Mouse (Mus musculus) lung, postnatal 0 days (tissue): ENCODE measurements around the gene Ntrk2. TPM values are rescaled to one million over a fixed set of nuclear protein-coding genes. Genes with fewer than 3 reads are reported as not detected.

ENCODE experiments used
- ATAC-seq: fragments of 200-750 bp; cut with Nextera tagmentation; 2 replicates; pipeline ENCODE4 v1.8.0; 2017; ENCODE audit warnings: moderate library complexity
- DNase-seq: peaks from one replicate; pipeline ENCODE4 v3.0.0-alpha.2; 2016; ENCODE audit warnings: low spot score
- H3K27ac ChIP-seq: fragments of 300-500 bp; sonication (generic); 2 replicates; pipeline ENCODE4 v1.5.1; 2014; ENCODE audit warnings: antibody characterized with exemption, mild to moderate bottlenecking, low read length, mixed read lengths
- H3K27me3 ChIP-seq: fragments of 300-500 bp; sonication (generic); replicated peaks from 2 replicates; pipeline ENCODE4 v1.6.1; 2014; ENCODE audit warnings: low read length, mixed read lengths; ENCODE audit not compliant: insufficient read depth
- H3K36me3 ChIP-seq: fragments of 300-500 bp; sonication (generic); 2 replicates; pipeline ENCODE4 v1.6.1; 2014; ENCODE audit warnings: low read length, mixed read lengths; ENCODE audit not compliant: insufficient read depth
- H3K4me1 ChIP-seq: fragments of 300-500 bp; sonication (generic); 2 replicates; pipeline ENCODE4 v1.6.1; 2014; ENCODE audit warnings: antibody characterized with exemption, low read depth, low read length, mixed read lengths; ENCODE audit not compliant: insufficient read depth
- H3K4me2 ChIP-seq: fragments of 300-500 bp; sonication (generic); replicated peaks from 2 replicates; pipeline ENCODE4 v1.6.1; 2014; ENCODE audit warnings: low read depth, mild to moderate bottlenecking, low read length, moderate library complexity, mixed read lengths
- H3K4me3 ChIP-seq: fragments of 300-500 bp; sonication (generic); 2 replicates; pipeline ENCODE4 v1.5.1; 2014; ENCODE audit warnings: low read depth, low read length
- H3K9ac ChIP-seq: fragments of 300-500 bp; sonication (generic); replicated peaks from 2 replicates; pipeline ENCODE4 v1.6.1; 2014; ENCODE audit warnings: low read depth, mild to moderate bottlenecking
- H3K9me3 ChIP-seq: fragments of 300-500 bp; sonication (generic); 2 replicates; pipeline ENCODE4 v1.6.1; 2016; ENCODE audit warnings: low read length, mixed read lengths
- CTCF ChIP-seq: IDR thresholded peaks from 2 replicates; pipeline ENCODE4 v1.5.1; 2016; ENCODE audit warnings: antibody characterized with exemption, mild to moderate bottlenecking
- EP300 ChIP-seq: IDR thresholded peaks from 2 replicates; pipeline ENCODE4 v1.6.1; 2016; ENCODE audit warnings: antibody characterized with exemption, mild to moderate bottlenecking, control low read depth
- WGBS: fragments of 180-500 bp; shearing (Covaris S2); extraction: QIAGEN DNeasy Blood & Tissue Kit; methylation state at CpG from one replicate; pipeline ENCODE4 v1.1.7; 2014; 5-methylcytosine and 5-hydroxymethylcytosine counted together
- polyA plus RNA-seq: library from polyadenylated mRNA; unstranded; fragments of >200 nt; fragmentation: Nextera tagmentation; extraction: Ambion mirVana; gene quantifications from 2 replicates; pipeline ENCODE4 v1.2.1, GENCODE M21; 2015

The Ntrk2 gene
- polyA plus RNA-seq, 1 experiment from 2014 or later, result 2.9 TPM

DNA sequence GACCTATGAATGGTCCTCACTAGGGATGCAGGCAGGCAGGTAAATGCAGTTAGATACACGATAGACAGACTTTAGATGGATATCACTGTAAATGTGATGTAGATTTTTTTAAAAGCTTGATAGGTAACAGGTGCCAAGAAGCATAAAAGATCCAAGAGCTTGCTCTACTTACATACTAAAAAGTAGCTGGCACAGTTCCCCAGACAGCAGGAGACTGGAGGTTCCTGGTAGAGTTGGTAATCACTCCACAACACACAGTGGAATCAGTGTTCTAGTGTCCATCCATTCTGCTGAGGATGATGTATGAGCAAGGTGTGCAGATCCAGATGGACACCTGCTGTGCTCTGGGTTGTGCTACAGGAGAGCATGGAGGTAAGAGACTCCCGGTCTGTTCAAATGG is 93.0 kb downstream of the Ntrk2 start:
- no peak overlapping the region for H3K4me2 ChIP-seq
- H3K27me3 ChIP-seq, result no peaks in the 10 kb centered on the region
- H3K9me3 ChIP-seq, result no peaks in the 10 kb centered on the region
- no peak for ATAC-seq
- no peak for TF ChIP-seq EP300
- TF ChIP-seq CTCF, result no peak
- no peak overlapping the region for H3K9ac ChIP-seq
- no peak for DNase-seq
- no peaks in the 10 kb centered on the region for H3K36me3 ChIP-seq
- H3K27ac ChIP-seq, result no peak overlapping the region
- 69% methylated on average over 2 of the region's 2 CpGs for WGBS
- no peaks in the 10 kb centered on the region for H3K4me1 ChIP-seq
- H3K4me3 ChIP-seq, result no peak overlapping the region

DNA sequence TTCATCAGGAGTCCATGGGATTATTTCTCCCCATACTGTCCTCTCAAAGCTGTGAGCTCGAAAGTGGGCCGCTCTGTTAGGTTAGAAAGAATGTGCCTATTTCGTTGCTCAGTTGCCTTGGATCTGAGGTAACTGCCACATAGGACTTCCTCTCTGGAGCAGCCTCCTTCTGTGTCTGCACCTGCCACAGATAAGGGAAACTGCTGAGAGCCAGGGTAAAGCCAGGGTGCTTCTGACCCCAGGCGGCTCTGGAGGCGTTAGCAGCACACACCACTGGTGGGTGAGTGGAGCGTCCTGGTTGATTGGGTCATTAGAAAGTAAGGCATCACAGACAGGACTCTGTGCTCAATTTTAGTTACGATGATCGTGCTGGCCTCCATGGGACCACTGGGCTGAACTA is 95.9 kb downstream of the Ntrk2 start:
- H3K27me3 ChIP-seq, result no peaks in the 10 kb centered on the region
- no peaks in the 10 kb centered on the region for H3K4me1 ChIP-seq
- H3K9me3 ChIP-seq, result no peaks in the 10 kb centered on the region
- H3K27ac ChIP-seq, result no peak overlapping the region
- H3K36me3 ChIP-seq, result no peaks in the 10 kb centered on the region
- DNase-seq, result no peak
- no peak for ATAC-seq
- 63% methylated on average over 8 of the region's 8 CpGs for WGBS
- no peak overlapping the region for H3K4me2 ChIP-seq
- TF ChIP-seq CTCF (no peak), EP300 (no peak)
- no peak overlapping the region for H3K4me3 ChIP-seq
- H3K9ac ChIP-seq, result no peak overlapping the region

GRCm38 (mm10) chr13:58904742-58905735 is 98.7 kb downstream of the Ntrk2 start:
- Histone ChIP-seq H3K4me3 (no peak overlapping the region), H3K27ac (no peak overlapping the region), H3K4me1 (no peaks in the 10 kb centered on the region), H3K36me3 (no peaks in the 10 kb centered on the region), H3K27me3 (no peaks in the 10 kb centered on the region), H3K4me2 (no peak overlapping the region), H3K9ac (no peak overlapping the region), H3K9me3 (no peaks in the 10 kb centered on the region)
- TF ChIP-seq EP300 (no peak), CTCF (no peak)
- ATAC-seq (no peak), DNase-seq (no peak)
- 49% methylated on average over 13 of the region's 13 CpGs for WGBS

GRCm38 (mm10) chr13:58911936-58912335 is 105.6 kb downstream of the Ntrk2 start:
- ATAC-seq (no peak), DNase-seq (no peak)
- H3K27ac ChIP-seq, result no peak overlapping the region
- H3K36me3 ChIP-seq, result no peaks in the 10 kb centered on the region
- no peaks in the 10 kb centered on the region for H3K4me1 ChIP-seq
- H3K9ac ChIP-seq, result no peak overlapping the region
- H3K27me3 ChIP-seq, result no peaks in the 10 kb centered on the region
- TF ChIP-seq CTCF (no peak), EP300 (no peak)
- H3K4me3 ChIP-seq, result no peak overlapping the region
- no peaks in the 10 kb centered on the region for H3K9me3 ChIP-seq
- no peak overlapping the region for H3K4me2 ChIP-seq
- 92% methylated on average over 2 of the region's 2 CpGs for WGBS

DNA sequence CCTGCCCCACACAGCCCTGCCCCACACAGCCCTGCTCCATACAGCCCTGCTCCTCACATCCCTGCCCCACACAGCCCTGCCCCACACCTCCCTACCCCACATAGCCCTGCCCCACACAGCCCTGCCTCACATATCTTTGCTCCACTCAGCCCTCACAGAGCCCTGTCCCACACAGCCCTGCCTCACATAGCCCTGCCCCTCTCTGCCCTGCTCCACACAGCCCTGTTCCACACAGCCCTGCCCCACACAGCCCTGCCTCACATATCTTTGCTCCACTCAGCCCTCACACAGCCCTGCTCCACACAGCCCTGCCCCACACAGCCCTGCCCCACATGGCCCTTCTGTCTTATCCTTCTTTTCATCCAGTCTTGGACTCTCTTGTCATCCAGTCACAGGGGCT is 106.2 kb downstream of the Ntrk2 start:
- TF ChIP-seq CTCF (no peak), EP300 (no peak)
- Histone ChIP-seq H3K4me2 (no peak overlapping the region), H3K9me3 (no peaks in the 10 kb centered on the region), H3K36me3 (no peaks in the 10 kb centered on the region), H3K4me1 (no peaks in the 10 kb centered on the region), H3K4me3 (no peak overlapping the region), H3K9ac (no peak overlapping the region), H3K27me3 (no peaks in the 10 kb centered on the region), H3K27ac (no peak overlapping the region)
- ATAC-seq (no peak), DNase-seq (no peak)

DNA sequence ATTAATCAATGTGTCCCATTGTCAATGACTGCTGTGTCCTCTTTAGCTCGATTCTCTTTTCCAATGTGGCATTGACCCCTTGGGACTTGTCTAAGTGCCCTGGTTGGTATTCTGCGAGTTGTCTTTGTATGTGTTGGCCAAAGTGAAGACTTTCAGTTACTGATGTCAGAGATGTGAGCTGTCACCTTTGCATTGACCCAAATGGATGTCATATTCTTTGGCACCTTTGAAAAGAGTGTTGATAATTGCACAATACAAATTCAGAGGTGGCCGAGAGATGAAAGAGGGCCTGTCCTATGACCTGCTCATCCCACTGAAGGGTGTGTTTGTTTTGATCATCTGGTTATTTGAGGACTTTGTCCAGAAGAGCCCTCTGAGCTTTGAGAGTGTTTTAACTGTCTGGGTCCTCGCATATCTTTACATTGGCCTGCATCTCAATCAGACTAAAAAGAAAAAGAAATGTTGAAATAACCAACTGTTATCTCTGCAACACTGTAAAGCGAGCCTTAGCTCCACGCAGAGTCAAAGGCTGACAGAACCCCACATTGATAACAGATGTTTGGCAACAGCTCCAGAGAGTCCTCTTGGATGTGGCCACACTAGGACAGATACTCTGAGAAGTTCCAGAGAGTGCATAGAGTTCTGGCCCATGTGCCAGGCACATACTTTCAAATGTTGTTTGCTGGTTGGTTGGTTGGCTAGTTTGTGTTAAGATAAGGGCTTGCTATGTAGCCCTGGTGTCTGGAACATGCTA is 107.9 kb downstream of the Ntrk2 start:
- Histone ChIP-seq H3K9ac (no peak overlapping the region), H3K27ac (no peak overlapping the region), H3K36me3 (no peaks in the 10 kb centered on the region), H3K4me3 (no peak overlapping the region), H3K4me2 (no peak overlapping the region), H3K9me3 (no peaks in the 10 kb centered on the region), H3K4me1 (no peaks in the 10 kb centered on the region), H3K27me3 (no peaks in the 10 kb centered on the region)
- TF ChIP-seq CTCF (no peak), EP300 (no peak)
- ATAC-seq (no peak), DNase-seq (no peak)
- WGBS, result 35% methylated on average over 6 of the region's 6 CpGs
